Mouse (Mus musculus): Measurements from ENCODE around the gene Glo1. TPM values are rescaled to one million over a fixed set of nuclear protein-coding genes. Genes with fewer than 3 reads are reported as not detected.
"Not testable (repeated sequence)": the region's sequence is repeated elsewhere in the genome, so short reads cannot be mapped to it uniquely, and the experiment has no call there.

The Glo1 gene
- 233 TPM in 2 replicates for polyA plus RNA-seq (2016; fragmentation: Nextera tagmentation; extraction: Ambion mirVana)

DNA sequence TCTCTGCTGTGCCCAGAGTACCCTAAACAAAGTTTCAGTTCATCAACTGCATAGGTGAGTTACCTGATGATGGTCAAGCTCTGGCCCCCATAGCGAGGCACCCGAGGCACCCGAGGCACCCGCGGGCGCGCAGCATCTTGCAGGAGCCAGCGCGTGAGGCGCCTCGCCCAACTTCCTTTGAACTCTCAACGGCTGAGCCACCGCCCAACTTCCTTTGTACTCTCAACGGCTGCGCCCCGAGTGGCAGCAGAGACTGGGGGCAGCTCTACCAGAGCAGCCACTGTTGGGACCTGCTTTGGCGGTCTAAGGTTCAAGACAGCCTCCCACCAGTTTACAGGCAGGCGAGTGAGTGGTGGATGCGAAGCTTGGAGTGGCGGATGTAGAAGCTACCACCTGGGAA, at the start of gene Glo1:
Gene Glo1 (minus strand): TSS at position 153 of the 400 bp plus-strand sequence.
- not testable (repeated sequence) for H3K27me3 ChIP-seq

DNA sequence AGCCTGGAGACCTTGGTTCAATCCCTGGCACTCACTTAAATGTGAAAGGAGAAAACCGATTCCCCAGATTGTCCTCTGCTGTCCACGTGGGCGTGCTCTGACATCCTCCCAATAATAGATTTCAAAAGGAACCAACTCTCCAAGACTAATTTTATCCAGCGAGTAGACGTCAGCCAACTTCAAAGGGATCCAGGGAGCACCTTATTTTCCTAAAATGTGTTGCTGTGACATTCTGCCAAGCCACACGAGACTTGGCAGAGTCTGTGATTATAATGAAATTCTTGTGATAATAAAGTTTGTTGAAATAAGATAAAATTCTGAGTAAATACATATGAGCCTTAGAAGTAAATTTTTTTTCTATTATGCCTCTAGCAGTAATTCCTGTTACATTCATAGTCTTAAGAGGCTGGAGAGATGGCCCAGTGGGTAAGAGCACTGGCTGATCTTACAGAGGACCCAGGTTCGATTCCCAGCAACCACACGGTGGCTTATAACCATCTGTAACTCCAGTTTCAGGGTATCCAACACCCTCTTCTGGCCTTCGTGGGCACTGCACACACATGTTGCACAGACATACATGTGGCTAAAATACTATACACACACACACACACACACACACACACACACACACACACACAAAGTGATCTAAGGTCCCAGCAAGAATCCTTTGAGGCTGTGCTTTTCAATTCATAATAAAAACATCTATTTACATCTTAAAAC, 48.5 kb upstream of the Glo1 start:
- H3K36me3 ChIP-seq: no peaks in the 10 kb centered on the region
- H3K4me3 ChIP-seq (replicated peaks): no peak overlapping the region
- H3K4me1 ChIP-seq (replicated peaks): no peaks in the 10 kb centered on the region
- H3K4me2 ChIP-seq: no peak overlapping the region
- no peak for ATAC-seq (ENCODE audit: insufficient number of reproducible peaks, insufficient read depth, low FRiP score, low TSS enrichment, low read depth)
- no peaks in the 10 kb centered on the region for H3K27me3 ChIP-seq
- WGBS: 90% methylated on average over 9 of the region's 9 CpGs
- H3K27ac ChIP-seq: no peak overlapping the region
- H3K9ac ChIP-seq (replicated peaks): no peak overlapping the region
- H3K9me3 ChIP-seq: peaks cover 8% of the 10 kb centered on the region

More for the DNA sequence above, at the start of gene Glo1:
- WGBS: no CpG with 5 or more reads among the region's 20 CpGs
- H3K4me3 ChIP-seq (replicated peaks); H3K27ac ChIP-seq; H3K9me3 ChIP-seq; H3K4me1 ChIP-seq (replicated peaks); ATAC-seq (ENCODE audit: insufficient number of reproducible peaks, insufficient read depth, low FRiP score, low TSS enrichment, low read depth); H3K9ac ChIP-seq (replicated peaks); H3K4me2 ChIP-seq; H3K36me3 ChIP-seq: not testable (repeated sequence)

DNA sequence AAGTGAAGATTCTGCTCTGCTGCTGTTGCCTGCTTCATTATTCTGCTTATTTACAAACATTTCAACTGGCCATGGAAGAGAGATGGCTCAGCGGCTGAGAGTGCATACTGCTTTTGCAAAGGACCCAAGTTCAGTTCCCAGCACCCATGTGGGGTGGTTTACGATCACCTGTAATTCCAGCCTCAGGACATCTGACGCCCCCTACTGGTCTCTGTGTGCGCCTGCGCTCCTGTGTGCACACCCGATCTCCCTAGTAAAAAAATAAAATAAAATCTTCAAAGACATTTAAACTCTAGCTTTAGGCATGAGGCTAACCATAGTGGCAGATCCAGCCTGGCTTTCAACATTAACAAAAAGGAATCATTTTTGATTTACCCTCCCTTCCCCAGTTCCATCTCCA, 46.4 kb upstream of the Glo1 start:
- Histone ChIP-seq H3K36me3 (no peaks in the 10 kb centered on the region), H3K9me3 (peaks cover 5% of the 10 kb centered on the region), H3K27ac (no peak overlapping the region), H3K4me2 (no peak overlapping the region), H3K4me3 (replicated peaks) (no peak overlapping the region), H3K4me1 (replicated peaks) (no peaks in the 10 kb centered on the region), H3K27me3 (no peaks in the 10 kb centered on the region), H3K9ac (replicated peaks) (no peak overlapping the region)
- 84% methylated on average over 6 of the region's 6 CpGs for WGBS
- no peak for ATAC-seq (ENCODE audit: insufficient number of reproducible peaks, insufficient read depth, low FRiP score, low TSS enrichment, low read depth)

DNA sequence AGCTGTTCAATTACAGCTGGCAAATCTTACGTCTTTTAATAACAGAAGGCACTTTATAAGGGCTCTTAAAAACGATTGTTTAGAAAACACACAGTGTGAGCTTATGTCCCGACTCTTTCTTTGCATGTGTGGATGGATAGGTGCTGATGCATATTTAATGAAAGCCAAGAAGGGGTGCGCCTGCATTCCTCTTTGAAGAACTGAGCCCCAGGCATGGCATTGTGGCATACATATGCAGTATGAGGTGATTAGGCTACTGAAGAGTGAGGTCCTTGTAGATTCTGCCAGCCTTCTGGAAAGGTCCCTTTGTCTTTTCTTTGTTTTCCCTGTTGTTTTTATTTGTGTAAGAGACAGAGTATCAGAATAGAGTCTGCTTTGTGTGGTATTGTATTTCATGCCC, 45.9 kb upstream of the Glo1 start:
- ATAC-seq (ENCODE audit: insufficient number of reproducible peaks, insufficient read depth, low FRiP score, low TSS enrichment, low read depth): no peak
- Histone ChIP-seq H3K27me3 (no peaks in the 10 kb centered on the region), H3K4me1 (replicated peaks) (no peaks in the 10 kb centered on the region), H3K4me3 (replicated peaks) (no peak overlapping the region), H3K36me3 (no peaks in the 10 kb centered on the region), H3K27ac (no peak overlapping the region), H3K9me3 (peaks cover 5% of the 10 kb centered on the region), H3K9ac (replicated peaks) (no peak overlapping the region), H3K4me2 (no peak overlapping the region)
- WGBS: 79% methylated on average over 4 of the region's 4 CpGs

DNA sequence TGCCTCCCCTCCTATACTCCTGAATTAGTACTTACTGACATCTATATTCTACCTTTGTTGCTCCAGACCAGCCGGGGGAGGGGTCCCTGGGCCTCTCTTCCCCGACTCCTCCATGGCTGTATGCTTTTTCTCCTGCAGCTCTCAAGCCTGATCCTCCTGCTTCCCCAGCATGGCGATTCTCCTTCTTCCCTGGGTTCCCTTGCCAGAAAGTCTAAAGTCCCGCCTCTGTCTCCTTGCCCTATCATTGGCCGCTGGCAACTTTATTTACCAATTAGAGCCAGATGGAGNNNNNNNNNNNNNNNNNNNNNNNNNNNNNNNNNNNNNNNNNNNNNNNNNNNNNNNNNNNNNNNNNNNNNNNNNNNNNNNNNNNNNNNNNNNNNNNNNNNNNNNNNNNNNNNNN, 38.2 kb upstream of the Glo1 start:
- H3K27ac ChIP-seq: no peak overlapping the region
- no peak overlapping the region for H3K4me2 ChIP-seq
- no peaks in the 10 kb centered on the region for H3K36me3 ChIP-seq
- WGBS: 80% methylated on average over 5 of the region's 5 CpGs
- peaks cover 10% of the 10 kb centered on the region for H3K4me1 ChIP-seq (replicated peaks)
- H3K9me3 ChIP-seq: peaks cover 5% of the 10 kb centered on the region
- H3K4me3 ChIP-seq (replicated peaks): no peak overlapping the region
- no peaks in the 10 kb centered on the region for H3K27me3 ChIP-seq
- no peak for ATAC-seq (ENCODE audit: insufficient number of reproducible peaks, insufficient read depth, low FRiP score, low TSS enrichment, low read depth)
- no peak overlapping the region for H3K9ac ChIP-seq (replicated peaks)

DNA sequence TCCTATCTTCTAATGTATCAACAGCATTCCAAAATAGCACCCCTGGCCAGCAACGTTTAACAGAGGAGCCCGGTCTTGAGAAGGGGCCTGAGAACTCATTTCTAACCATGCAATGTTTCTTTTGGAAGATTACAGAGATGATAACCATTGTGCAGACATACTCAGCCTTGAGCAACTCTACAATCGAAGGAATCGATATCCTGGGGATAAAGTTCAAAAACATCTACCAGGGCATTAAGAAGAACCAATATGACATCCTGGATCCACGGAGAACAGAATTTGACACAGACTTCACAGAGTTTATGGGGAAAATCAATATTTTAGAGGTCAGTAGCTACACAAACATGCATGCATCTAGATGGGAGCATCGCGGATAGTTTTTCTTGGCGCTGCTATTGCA, 36.5 kb upstream of the Glo1 start:
- WGBS: 91% methylated on average over 8 of the region's 8 CpGs

DNA sequence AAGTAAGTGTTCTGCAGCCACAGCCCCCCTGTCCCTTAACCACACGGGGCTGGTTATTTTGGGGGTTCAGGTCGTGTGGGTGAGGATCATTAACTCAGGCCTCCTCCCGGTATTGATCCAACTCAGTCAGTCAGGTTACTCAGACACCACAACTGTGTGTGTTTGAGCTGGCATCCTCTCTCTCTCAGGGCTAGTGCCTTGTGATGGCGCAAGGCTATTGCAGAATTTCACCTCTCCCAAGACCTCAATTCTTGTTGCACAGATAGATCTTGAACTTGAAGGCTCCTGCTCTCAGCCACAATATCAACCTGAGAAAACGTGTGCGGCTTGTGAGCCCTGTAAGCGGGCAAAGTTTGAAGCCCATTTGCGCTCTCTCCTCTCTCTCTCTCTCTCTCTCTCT, 35.5 kb upstream of the Glo1 start:
- H3K4me3 ChIP-seq (replicated peaks): no peak overlapping the region
- H3K9me3 ChIP-seq: peaks cover 5% of the 10 kb centered on the region
- no peaks in the 10 kb centered on the region for H3K36me3 ChIP-seq
- no peak overlapping the region for H3K9ac ChIP-seq (replicated peaks)
- H3K27ac ChIP-seq: no peak overlapping the region
- WGBS: 72% methylated on average over 8 of the region's 8 CpGs
- H3K27me3 ChIP-seq: no peaks in the 10 kb centered on the region
- H3K4me1 ChIP-seq (replicated peaks): peaks cover 21% of the 10 kb centered on the region
- no peak for ATAC-seq (ENCODE audit: insufficient number of reproducible peaks, insufficient read depth, low FRiP score, low TSS enrichment, low read depth)
- H3K4me2 ChIP-seq: no peak overlapping the region

More for the DNA sequence above, 36.5 kb upstream of the Glo1 start:
- ATAC-seq (ENCODE audit: insufficient number of reproducible peaks, insufficient read depth, low FRiP score, low TSS enrichment, low read depth): no peak
- Histone ChIP-seq H3K9me3 (peaks cover 5% of the 10 kb centered on the region), H3K4me3 (replicated peaks) (no peak overlapping the region), H3K9ac (replicated peaks) (no peak overlapping the region), H3K27me3 (no peaks in the 10 kb centered on the region), H3K4me2 (no peak overlapping the region), H3K4me1 (replicated peaks) (peaks cover 16% of the 10 kb centered on the region), H3K27ac (no peak overlapping the region), H3K36me3 (no peaks in the 10 kb centered on the region)

DNA sequence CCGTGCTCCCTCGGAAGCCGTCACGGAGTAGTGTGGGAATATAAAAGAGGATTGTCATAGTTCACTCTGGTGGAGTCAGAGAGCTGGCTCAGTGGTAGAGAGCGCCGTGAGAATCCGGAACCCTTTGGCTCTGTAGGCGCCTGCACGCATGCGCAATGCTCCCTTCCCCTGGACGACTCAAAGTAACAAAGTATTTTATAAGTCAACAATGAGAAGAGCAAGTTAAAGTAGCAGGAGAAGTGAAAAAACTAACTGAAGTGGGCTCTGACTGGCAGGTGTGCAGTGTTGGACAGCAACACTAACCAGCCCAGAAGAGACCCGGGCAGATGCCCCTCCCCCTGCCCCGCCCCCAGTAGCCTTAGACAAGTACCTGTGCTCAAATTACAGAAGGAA, 31.5 kb upstream of the Glo1 start:
- Histone ChIP-seq H3K27ac (peak overlapping the region; percentile 77), H3K9ac (replicated peaks) (0 out of 2 replicates have a peak overlapping the region, but pooled peaks have one; percentile 37), H3K9me3 (no peaks in the 10 kb centered on the region), H3K36me3 (no peaks in the 10 kb centered on the region), H3K4me3 (replicated peaks) (peak overlapping the region; percentile 39), H3K27me3 (no peaks in the 10 kb centered on the region), H3K4me1 (replicated peaks) (peaks cover 21% of the 10 kb centered on the region), H3K4me2 (peak overlapping the region; percentile 53)
- 12% methylated on average over 13 of the region's 13 CpGs for WGBS
- ATAC-seq (ENCODE audit: insufficient number of reproducible peaks, insufficient read depth, low FRiP score, low TSS enrichment, low read depth): peak; percentile 89; the same call in 1 of the 2 replicates

DNA sequence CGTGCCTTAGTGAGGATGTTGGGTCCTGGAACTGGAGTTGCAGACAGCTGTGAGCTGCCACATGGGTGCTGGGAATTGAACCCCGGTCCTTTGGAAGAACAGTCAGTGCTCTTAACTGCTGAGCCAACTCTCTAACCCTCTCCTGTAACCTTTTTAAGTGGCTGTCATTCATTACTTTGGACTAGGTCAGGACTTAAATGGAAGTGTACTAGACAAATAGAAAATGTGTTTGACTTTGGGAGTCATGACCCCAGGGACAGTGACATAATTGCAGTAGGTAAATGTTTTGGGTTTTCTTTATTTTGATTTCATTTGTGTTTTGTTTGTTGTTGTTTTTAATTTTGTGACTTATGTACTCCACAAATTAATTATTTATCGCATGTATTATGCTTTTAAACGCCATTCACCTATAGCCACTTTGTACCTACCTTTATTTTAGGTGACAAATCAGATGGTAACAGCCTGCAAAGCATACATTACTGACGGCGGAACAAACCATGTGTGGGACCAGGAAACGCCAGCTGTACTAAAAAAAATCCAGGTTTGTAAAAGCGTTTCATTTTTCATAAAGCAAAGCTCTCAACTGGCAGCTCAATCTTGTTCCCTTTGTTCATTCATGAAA, 31.0 kb upstream of the Glo1 start:
- H3K4me3 ChIP-seq (replicated peaks): peak overlapping the region; percentile 39
- ATAC-seq (ENCODE audit: insufficient number of reproducible peaks, insufficient read depth, low FRiP score, low TSS enrichment, low read depth): no peak

DNA sequence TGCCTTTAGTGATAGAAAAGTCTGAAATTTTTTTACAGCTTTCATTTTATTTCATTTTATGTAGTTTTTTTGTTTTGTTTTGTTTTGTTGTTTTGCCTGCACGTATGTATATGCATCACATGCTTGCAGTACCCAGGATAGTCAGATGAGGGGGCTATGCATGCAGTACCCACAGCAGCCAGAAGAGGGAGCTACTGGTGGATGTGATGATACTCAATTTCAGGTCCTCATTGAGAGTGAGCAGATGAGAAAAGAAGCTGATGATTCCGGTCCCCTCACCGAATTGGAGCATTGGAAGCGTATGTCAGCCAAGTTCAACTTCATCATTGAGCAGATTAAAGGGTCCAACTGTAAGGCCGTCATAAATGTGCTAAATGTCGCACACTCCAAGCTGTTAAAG, 26.3 kb upstream of the Glo1 start:
- no peak overlapping the region for H3K4me2 ChIP-seq
- H3K27me3 ChIP-seq: no peaks in the 10 kb centered on the region
- H3K27ac ChIP-seq: no peak overlapping the region
- no peak overlapping the region for H3K4me3 ChIP-seq (replicated peaks)
- peaks cover 7% of the 10 kb centered on the region for H3K9me3 ChIP-seq
- WGBS: 87% methylated on average over 6 of the region's 6 CpGs
- ATAC-seq (ENCODE audit: insufficient number of reproducible peaks, insufficient read depth, low FRiP score, low TSS enrichment, low read depth): no peak
- H3K9ac ChIP-seq (replicated peaks): no peak overlapping the region
- 0 out of 2 replicates have a peak, but pooled peaks cover 3% of the 10 kb centered on the region for H3K4me1 ChIP-seq (replicated peaks)
- H3K36me3 ChIP-seq: no peaks in the 10 kb centered on the region

More for the DNA sequence above, 31.0 kb upstream of the Glo1 start:
- Histone ChIP-seq H3K36me3 (no peaks in the 10 kb centered on the region), H3K4me1 (replicated peaks) (peaks cover 21% of the 10 kb centered on the region), H3K4me2 (peak overlapping the region; percentile 53), H3K9me3 (no peaks in the 10 kb centered on the region; the same call in 1 of the 2 replicates), H3K9ac (replicated peaks) (0 out of 2 replicates have a peak overlapping the region, but pooled peaks have one; percentile 37), H3K27ac (peak overlapping the region; percentile 77), H3K27me3 (no peaks in the 10 kb centered on the region)
- WGBS: 58% methylated on average over 8 of the region's 8 CpGs

DNA sequence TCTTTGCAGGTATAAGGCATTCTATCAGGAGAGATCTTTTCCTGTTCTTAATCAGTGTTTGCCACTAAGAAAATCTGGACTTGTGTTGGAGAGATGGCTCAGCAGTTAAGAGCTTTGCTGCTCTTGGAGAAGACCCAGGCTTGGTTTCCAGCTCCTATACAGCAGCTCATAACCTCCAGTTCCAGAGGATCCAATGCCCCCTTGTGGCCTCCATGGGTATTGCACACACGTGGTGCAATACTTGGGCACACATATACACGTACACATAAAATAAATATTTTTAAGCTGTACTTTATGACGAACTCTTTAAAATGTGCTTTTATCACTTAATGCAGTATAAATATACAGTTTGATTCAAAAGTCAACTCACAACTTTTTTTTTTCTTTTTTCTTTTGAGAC, 22.1 kb upstream of the Glo1 start:
- Histone ChIP-seq H3K4me3 (replicated peaks) (no peak overlapping the region), H3K36me3 (no peaks in the 10 kb centered on the region), H3K27me3 (no peaks in the 10 kb centered on the region), H3K27ac (no peak overlapping the region), H3K4me1 (replicated peaks) (no peaks in the 10 kb centered on the region), H3K9ac (replicated peaks) (no peak overlapping the region), H3K9me3 (peaks cover 7% of the 10 kb centered on the region), H3K4me2 (no peak overlapping the region)
- WGBS: 97% methylated on average over 3 of the region's 3 CpGs
- no peak for ATAC-seq (ENCODE audit: insufficient number of reproducible peaks, insufficient read depth, low FRiP score, low TSS enrichment, low read depth)

All from limb, embryonic 12.5 days (tissue).